Mouse (Mus musculus) MEL (cell line): ENCODE results near the gene Ubxn1. TPM values are rescaled to one million over a fixed set of nuclear protein-coding genes. Genes with fewer than 3 reads are reported as not detected.

Experiments
- DNase-seq: peaks from one replicate; pipeline ENCODE4 v3.0.0; 2011; ENCODE audit warnings: low read depth, low spot score
- H3K27ac ChIP-seq: 2 replicates; pipeline ENCODE4 v1.5.1; 2012; ENCODE audit warnings: low read depth, mild to moderate bottlenecking, control low read depth, low read length, moderate library complexity; ENCODE audit not compliant: control insufficient read depth
- H3K27me3 ChIP-seq, 2 experiments: fragments of 150-350 bp in 1 of 2; sonication (generic) in 1 of 2; 2 replicates each; pipeline ENCODE4 v1.6.1; 2012; ENCODE audit warnings: low read length in 2 of 2, mild to moderate bottlenecking in 2 of 2, improper control_type of control experiment in 1 of 2, moderate library complexity in 1 of 2; ENCODE audit not compliant: insufficient read depth in 2 of 2, control insufficient read depth in 1 of 2
- H3K36me3 ChIP-seq, 2 experiments: 2 replicates each; pipeline ENCODE4 v1.6.1; 2012 to 2014; ENCODE audit warnings: low read length in 2 of 2, improper control_type of control experiment in 1 of 2, inconsistent platforms in 1 of 2, mild to moderate bottlenecking in 1 of 2; ENCODE audit not compliant: insufficient read depth in 2 of 2, control insufficient read depth in 1 of 2
- H3K4me1 ChIP-seq, 2 experiments: fragments of 150-350 bp in 1 of 2; sonication (generic) in 1 of 2; 2 replicates each; pipeline ENCODE4 v1.6.1; 2012; ENCODE audit warnings: low read length in 2 of 2, improper control_type of control experiment in 1 of 2, mild to moderate bottlenecking in 1 of 2; ENCODE audit not compliant: insufficient read depth in 2 of 2, control insufficient read depth in 1 of 2
- H3K4me3 ChIP-seq, 2 experiments: fragments of 150-350 bp in 1 of 2; sonication (generic) in 1 of 2; 2 replicates each; pipeline ENCODE4 v1.5.1; 2012; ENCODE audit warnings: low read depth in 2 of 2, low read length in 2 of 2, mild to moderate bottlenecking in 2 of 2, moderate library complexity in 2 of 2, control low read depth in 1 of 2, improper control_type of control experiment in 1 of 2; ENCODE audit not compliant: control insufficient read depth in 1 of 2, insufficient read depth in 1 of 2
- H3K79me2 ChIP-seq: 2 replicates; pipeline ENCODE4 v1.6.1; 2012; ENCODE audit warnings: mild to moderate bottlenecking, low read length, moderate library complexity; ENCODE audit not compliant: control insufficient read depth, poor library complexity, insufficient read depth
- H3K9ac ChIP-seq: 2 replicates; pipeline ENCODE4 v1.6.1; 2012; ENCODE audit warnings: low read depth, mild to moderate bottlenecking, control low read depth, low read length, moderate library complexity; ENCODE audit not compliant: control insufficient read depth, poor library complexity, severe bottlenecking
- H3K9me3 ChIP-seq: fragments of 150-350 bp; sonication (generic); replicated peaks from 2 replicates; pipeline ENCODE4 v1.6.1; 2012; ENCODE audit warnings: mild to moderate bottlenecking, low read length, improper control_type of control experiment, moderate library complexity; ENCODE audit not compliant: insufficient read depth
- CHD1 ChIP-seq: IDR thresholded peaks from 2 replicates; pipeline ENCODE4 v1.6.1; 2012; ENCODE audit warnings: low read depth, mild to moderate bottlenecking, inconsistent platforms, low read length, improper control_type of control experiment
- CHD2 ChIP-seq: IDR thresholded peaks from 2 replicates; pipeline ENCODE4 v1.6.1; 2011; ENCODE audit warnings: low read length, improper control_type of control experiment
- CTCF ChIP-seq, 3 experiments: IDR thresholded peaks in 2 of 3; conservative IDR thresholded peaks in 1 of 3; 2 replicates each; pipeline ENCODE4 v1.5.1; 2011 to 2012; ENCODE audit warnings: low read length in 3 of 3, low read depth in 2 of 3, mild to moderate bottlenecking in 2 of 3, improper control_type of control experiment in 1 of 3, inconsistent platforms in 1 of 3, mixed read lengths in 1 of 3, moderate library complexity in 1 of 3; ENCODE audit not compliant: control insufficient read depth in 1 of 3, insufficient read depth in 1 of 3, poor library complexity in 1 of 3, severe bottlenecking in 1 of 3
- E2F4 ChIP-seq: IDR thresholded peaks from 2 replicates; pipeline ENCODE4 v1.6.1; 2011; ENCODE audit warnings: low read depth, low read length, improper control_type of control experiment, borderline replicate concordance
- ELF1 ChIP-seq: IDR thresholded peaks from 2 replicates; pipeline ENCODE4 v1.6.1; 2014; ENCODE audit warnings: low read depth, mild to moderate bottlenecking, inconsistent platforms, low read length, improper control_type of control experiment, moderate library complexity
- EP300 ChIP-seq, 2 experiments: IDR thresholded peaks; 2 replicates each; pipeline ENCODE4 v1.6.1; 2011; ENCODE audit warnings: improper control_type of control experiment in 2 of 2, low read length in 2 of 2, low read depth in 1 of 2, mild to moderate bottlenecking in 1 of 2
- GABPA ChIP-seq: IDR thresholded peaks from 2 replicates; pipeline ENCODE4 v1.6.1; 2012; ENCODE audit warnings: low read depth, mild to moderate bottlenecking, inconsistent platforms, low read length, improper control_type of control experiment, moderate library complexity
- KAT2A ChIP-seq: conservative IDR thresholded peaks from 2 replicates; pipeline ENCODE4 v1.6.1; 2012; ENCODE audit warnings: low read depth, low read length, improper control_type of control experiment, inconsistent platforms
- MAX ChIP-seq: IDR thresholded peaks from 2 replicates; pipeline ENCODE4 v1.6.1; 2011; ENCODE audit warnings: low read length, improper control_type of control experiment
- MAZ ChIP-seq: IDR thresholded peaks from 2 replicates; pipeline ENCODE4 v1.6.1; 2012; ENCODE audit warnings: low read depth, mild to moderate bottlenecking, inconsistent platforms, low read length, improper control_type of control experiment
- MEF2A ChIP-seq: IDR thresholded peaks from 2 replicates; pipeline ENCODE4 v1.6.1; 2014; ENCODE audit warnings: low read depth, mild to moderate bottlenecking, inconsistent platforms, low read length, improper control_type of control experiment; ENCODE audit not compliant: poor library complexity, insufficient replicate concordance, severe bottlenecking; ENCODE audit errors: extremely low read depth
- MXI1 ChIP-seq: IDR thresholded peaks from 2 replicates; pipeline ENCODE4 v1.6.1; 2011; ENCODE audit warnings: mild to moderate bottlenecking, low read depth, low read length, improper control_type of control experiment
- MYB ChIP-seq: IDR thresholded peaks from 2 replicates; pipeline ENCODE4 v1.6.1; 2011; ENCODE audit warnings: mild to moderate bottlenecking, low read depth, low read length, improper control_type of control experiment
- MYC ChIP-seq: IDR thresholded peaks from 2 replicates; pipeline ENCODE4 v1.6.1; 2011; ENCODE audit warnings: low read depth, mild to moderate bottlenecking, low read length, improper control_type of control experiment, moderate library complexity
- NRF1 ChIP-seq: IDR thresholded peaks from 2 replicates; pipeline ENCODE4 v1.6.1; 2014; ENCODE audit warnings: low read depth, mild to moderate bottlenecking, inconsistent platforms, low read length, improper control_type of control experiment, moderate library complexity; ENCODE audit not compliant: poor library complexity, insufficient read depth, severe bottlenecking
- RAD21 ChIP-seq: IDR thresholded peaks from 2 replicates; pipeline ENCODE4 v1.6.1; 2011; ENCODE audit warnings: mild to moderate bottlenecking, low read depth, low read length, improper control_type of control experiment
- TCF12 ChIP-seq: IDR thresholded peaks from 2 replicates; pipeline ENCODE4 v1.6.1; 2014; ENCODE audit warnings: low read depth, mild to moderate bottlenecking, inconsistent platforms, low read length, improper control_type of control experiment, moderate library complexity
- UBTF ChIP-seq: IDR thresholded peaks from 2 replicates; pipeline ENCODE4 v1.6.1; 2012; ENCODE audit warnings: low read depth, mild to moderate bottlenecking, inconsistent platforms, low read length, improper control_type of control experiment, moderate library complexity, borderline replicate concordance; ENCODE audit not compliant: insufficient read depth
- USF1 ChIP-seq: IDR thresholded peaks from 2 replicates; pipeline ENCODE4 v1.6.1; 2014; ENCODE audit warnings: low read depth, mild to moderate bottlenecking, inconsistent platforms, low read length, improper control_type of control experiment, moderate library complexity
- USF2 ChIP-seq, 2 experiments: IDR thresholded peaks; 2 replicates each; pipeline ENCODE4 v1.6.1; 2011 to 2012; ENCODE audit warnings: improper control_type of control experiment in 2 of 2, low read length in 2 of 2, borderline replicate concordance in 1 of 2, inconsistent platforms in 1 of 2, low read depth in 1 of 2, mild to moderate bottlenecking in 1 of 2; ENCODE audit not compliant: insufficient read depth in 1 of 2
- ZKSCAN1 ChIP-seq: IDR thresholded peaks from 2 replicates; pipeline ENCODE4 v1.6.1; 2012; ENCODE audit warnings: low read depth, mild to moderate bottlenecking, inconsistent platforms, low read length, improper control_type of control experiment, moderate library complexity
- ZMIZ1 ChIP-seq: IDR thresholded peaks from 2 replicates; pipeline ENCODE4 v1.6.1; 2012; ENCODE audit warnings: low read depth, mild to moderate bottlenecking, inconsistent platforms, low read length, improper control_type of control experiment, moderate library complexity
- ZNF384 ChIP-seq: IDR thresholded peaks from 2 replicates; pipeline ENCODE4 v1.6.1; 2012; ENCODE audit warnings: low read depth, mild to moderate bottlenecking, inconsistent platforms, low read length, improper control_type of control experiment
- polyA plus RNA-seq, 2 experiments: library from polyadenylated mRNA; stranded (reverse) in 1 of 2; unstranded in 1 of 2; fragments of >175 nt in 1 of 2; fragments of >200 nt in 1 of 2; gene quantifications; 2 replicates each; pipeline versions ENCODE4 v1.2.1 to v1.2.4; 2012; ENCODE audit warnings: low replicate concordance in 2 of 2, low read depth in 1 of 2; ENCODE audit not compliant: insufficient read length in 2 of 2, insufficient read depth in 1 of 2, missing spikeins in 1 of 2
- total RNA-seq: library from RNA; depleted of rRNA; stranded (reverse); fragments of 300-350 nt; gene quantifications from 2 replicates; pipeline ENCODE4 v1.2.3, GENCODE M21; 2012

Gene Ubxn1
- total and polyA plus RNA-seq, 3 experiments, result 187 to 366 TPM; not detected in 1

DNA sequence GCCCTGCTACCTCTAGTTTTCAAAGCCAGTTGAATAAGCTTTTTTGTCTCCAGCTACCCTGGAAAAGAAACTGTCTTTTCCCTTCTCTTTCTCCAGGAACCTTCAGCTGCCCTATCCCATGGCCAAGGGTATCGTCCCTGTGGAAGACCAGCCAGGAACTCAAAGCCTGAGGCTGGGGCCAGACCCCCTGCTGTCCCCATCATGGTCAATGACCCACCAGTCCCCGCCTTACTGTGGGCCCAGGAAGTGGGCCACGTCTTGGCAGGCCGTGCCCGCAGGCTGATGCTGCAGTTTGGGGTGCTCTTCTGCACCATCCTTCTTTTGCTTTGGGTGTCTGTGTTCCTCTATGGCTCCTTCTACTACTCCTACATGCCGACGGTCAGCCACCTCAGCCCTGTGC lies 30.3 kb upstream of the Ubxn1 start:
- Histone ChIP-seq H3K9me3 (no peaks in the 10 kb centered on the region), H3K4me1 (peaks cover 3 to 17% of the 10 kb centered on the region in 2 experiments), H3K27me3 (no peaks in the 10 kb centered on the region), H3K79me2 (no peaks in the 10 kb centered on the region; the same call in 1 of the 2 replicates), H3K36me3 (peaks cover 2 to 14% of the 10 kb centered on the region in 2 experiments), H3K9ac (peak overlapping the region; percentile 83), H3K4me3 (peak overlapping the region; percentile 77 to 96), H3K27ac (no peak overlapping the region)
- no peak for DNase-seq
- TF ChIP-seq CHD1 (no peak), USF1 (no peak), MYC (no peak), E2F4 (no peak), UBTF (no peak), ZKSCAN1 (no peak), USF2 (IDR thresholded peaks at IDR 0.05; ENCODE audit: borderline replicate concordance in 1 of 2, insufficient read depth in 1 of 2, low read depth in 1 of 2, low read length in 2 of 2) (no peak), TCF12 (no peak), RAD21 (no peak), CHD2 (no peak), NRF1 (no peak)

DNA sequence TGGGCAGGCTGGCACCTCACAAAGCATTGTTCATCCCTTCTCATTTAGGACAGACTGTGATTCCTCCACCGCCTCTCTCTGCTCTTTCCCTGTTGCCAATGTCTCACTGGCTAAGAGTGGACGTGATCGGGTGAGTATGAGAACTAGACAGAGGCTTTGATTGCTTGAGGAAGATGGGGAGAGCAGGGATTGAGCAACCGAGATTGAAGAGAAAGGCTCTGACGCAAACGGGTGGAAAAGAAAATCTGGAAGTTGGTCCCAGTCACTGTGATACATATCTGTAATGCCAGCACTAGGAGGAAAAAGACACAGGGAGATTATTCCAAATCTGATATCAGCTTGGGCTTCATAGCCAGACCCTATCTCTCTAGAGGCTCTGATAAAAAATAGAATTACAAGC lies 28.3 kb upstream of the Ubxn1 start:
- no peaks in the 10 kb centered on the region for H3K9me3 ChIP-seq
- H3K27me3 ChIP-seq, result no peaks in the 10 kb centered on the region
- no peak overlapping the region for H3K4me3 ChIP-seq
- no peak overlapping the region for H3K9ac ChIP-seq
- DNase-seq, result no peak
- H3K27ac ChIP-seq, result no peak overlapping the region
- H3K4me1 ChIP-seq, result peaks cover 3 to 14% of the 10 kb centered on the region in 2 experiments
- H3K79me2 ChIP-seq, result no peaks in the 10 kb centered on the region; the same call in 1 of the 2 replicates
- no peak for TF ChIP-seq USF1
- TF ChIP-seq ZNF384, result no peak
- TF ChIP-seq CHD2, result no peak
- no peak for TF ChIP-seq CTCF (IDR thresholded peaks at IDR 0.05 in 2 of 3, conservative IDR thresholded peaks at IDR 0.05 in 1 of 3; ENCODE audit: control insufficient read depth in 1 of 3, insufficient read depth in 1 of 3, low read depth in 2 of 3, low read length in 3 of 3, poor library complexity in 1 of 3, severe bottlenecking in 1 of 3)
- no peak for TF ChIP-seq MAZ
- TF ChIP-seq MYB, result no peak
- no peak for TF ChIP-seq RAD21
- TF ChIP-seq MEF2A, result no peak
- no peak for TF ChIP-seq MXI1
- TF ChIP-seq MAX, result no peak
- no peak for TF ChIP-seq ELF1
- TF ChIP-seq ZMIZ1, result no peak
- no peak for TF ChIP-seq ZKSCAN1
- no peak for TF ChIP-seq CHD1
- TF ChIP-seq GABPA, result no peak
- no peak for TF ChIP-seq KAT2A
- no peak for TF ChIP-seq EP300 (IDR thresholded peaks at IDR 0.05; ENCODE audit: low read depth in 1 of 2, low read length in 2 of 2)
- H3K36me3 ChIP-seq, result peaks cover 2 to 9% of the 10 kb centered on the region in 2 experiments
